Mouse (Mus musculus): ENCODE results near the gene Cacul1. TPM values are rescaled to one million over a fixed set of nuclear protein-coding genes. Genes with fewer than 3 reads are reported as not detected.

Gene Cacul1
- total RNA-seq, 2 experiments from 2014 or later, result 12.1 to 16.6 TPM

DNA sequence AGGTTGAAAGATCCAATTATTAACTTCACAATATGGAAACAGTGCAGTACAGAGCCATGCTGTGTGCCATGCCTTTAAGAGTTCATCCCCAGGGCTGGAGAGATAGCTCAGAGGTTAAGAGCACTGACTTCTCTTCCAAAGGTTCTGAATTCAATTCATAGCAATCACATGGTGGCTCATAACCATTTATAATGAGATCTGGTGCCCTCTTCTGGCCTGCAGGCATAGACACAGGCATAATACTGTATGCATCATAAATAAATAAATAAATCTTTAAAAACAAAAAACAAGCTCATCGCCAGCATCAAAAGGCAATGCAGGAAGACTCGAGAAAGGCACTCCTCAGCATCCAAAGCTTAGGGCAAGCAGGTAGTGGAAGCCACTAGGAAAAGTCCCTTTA, 37.5 kb downstream of the Cacul1 start:
- no peak for ATAC-seq (replicated peaks; ENCODE audit: low FRiP score, poor library complexity, severe bottlenecking)

DNA sequence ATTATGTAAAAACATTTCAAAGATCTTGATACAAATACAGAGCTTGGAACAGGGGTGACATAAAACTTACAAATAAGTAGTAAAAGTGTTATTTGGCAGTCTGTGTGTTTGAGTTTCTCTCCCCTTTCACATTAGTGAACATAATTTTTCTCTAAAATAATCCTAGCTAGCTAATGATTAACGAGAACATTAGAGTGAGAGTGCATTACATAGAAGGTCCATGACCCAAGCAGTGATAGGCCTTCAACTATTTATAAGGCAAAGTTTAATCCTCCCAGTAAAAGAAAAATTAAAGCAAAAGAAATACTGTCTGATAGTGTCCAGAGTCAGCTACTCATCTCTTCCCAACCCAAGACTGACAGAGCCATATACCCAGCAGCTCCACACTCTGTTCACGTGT, 48.9 kb downstream of the Cacul1 start:
- no peak for ATAC-seq (replicated peaks; ENCODE audit: low FRiP score, poor library complexity, severe bottlenecking)

DNA sequence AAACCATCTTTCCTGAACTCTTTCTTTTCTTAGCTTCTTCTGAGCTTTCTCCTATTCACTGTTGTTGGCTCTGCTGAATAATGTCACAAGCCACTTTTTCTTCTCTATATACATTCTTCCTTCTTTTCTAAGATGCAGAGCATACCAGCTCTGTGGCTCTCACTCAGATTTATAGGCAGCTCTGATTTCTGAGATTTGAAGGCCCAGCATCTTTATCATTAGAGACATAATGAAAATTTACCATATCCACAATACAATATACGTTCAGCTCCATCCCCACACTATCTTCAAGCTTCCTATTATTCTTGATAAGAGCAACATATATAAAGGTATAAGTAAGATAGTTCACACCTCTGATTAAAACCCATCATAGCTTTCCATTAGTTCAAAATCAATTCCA, 50.7 kb downstream of the Cacul1 start:
- ATAC-seq (replicated peaks; ENCODE audit: low FRiP score, poor library complexity, severe bottlenecking), result no peak

DNA sequence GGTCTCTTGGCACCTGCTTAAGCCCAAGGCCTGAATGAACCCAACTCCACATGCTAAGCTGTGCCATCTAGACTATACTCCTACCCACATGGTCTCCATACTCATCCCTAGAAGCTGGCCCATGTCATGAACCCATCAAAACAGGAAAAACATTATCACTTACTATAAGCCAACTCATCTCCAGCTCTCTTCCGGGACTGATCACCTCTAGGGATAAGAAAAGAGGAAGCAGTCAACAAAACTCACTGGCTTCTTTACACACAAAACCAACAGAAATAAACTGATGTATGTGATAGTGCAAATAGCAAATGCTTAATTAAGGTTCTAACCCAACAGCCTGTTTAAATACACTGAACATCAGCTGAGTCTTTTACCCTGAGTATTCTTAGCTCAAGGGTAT, 51.5 kb downstream of the Cacul1 start:
- ATAC-seq (replicated peaks; ENCODE audit: low FRiP score, poor library complexity, severe bottlenecking), result no peak

DNA sequence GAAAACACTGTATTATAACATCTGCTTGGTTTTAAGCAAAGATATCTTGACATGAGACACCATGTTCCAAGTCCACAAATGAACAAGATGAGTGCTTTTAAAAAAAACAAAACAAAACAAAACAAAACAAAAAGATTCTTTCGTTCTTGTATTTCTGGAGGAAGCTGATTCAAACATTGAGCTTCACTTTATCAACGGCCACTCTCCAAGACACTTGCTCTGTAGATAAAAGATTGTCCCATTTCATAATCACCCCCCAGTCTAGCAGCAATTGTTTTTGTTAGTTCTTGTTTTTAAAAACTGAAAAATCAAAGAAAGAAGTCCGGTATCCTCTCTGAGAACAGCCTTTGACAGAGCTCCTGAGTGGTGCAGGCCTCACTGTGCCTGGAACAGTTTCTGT, 52.2 kb downstream of the Cacul1 start:
- ATAC-seq (replicated peaks; ENCODE audit: low FRiP score, poor library complexity, severe bottlenecking), result no peak

DNA sequence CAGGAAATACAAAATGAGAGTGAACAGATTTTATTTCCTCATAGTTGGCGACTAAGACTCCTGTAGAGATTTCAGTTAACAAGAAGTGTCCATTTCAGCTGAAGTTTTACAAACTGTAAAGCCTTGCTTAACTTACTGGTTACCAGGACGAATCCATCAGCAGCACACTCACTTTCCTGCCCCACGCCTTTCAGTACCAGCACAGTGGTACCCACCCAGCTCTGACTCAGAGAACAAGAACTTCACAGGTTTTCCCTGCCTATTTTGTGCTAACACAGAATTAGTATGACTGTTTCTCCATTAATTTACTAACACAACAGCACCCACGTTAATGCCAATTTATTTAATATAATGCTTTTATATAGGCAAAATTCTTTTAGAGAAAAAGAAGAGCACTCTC, 53.9 kb downstream of the Cacul1 start:
- no peak for ATAC-seq (replicated peaks; ENCODE audit: low FRiP score, poor library complexity, severe bottlenecking)

DNA sequence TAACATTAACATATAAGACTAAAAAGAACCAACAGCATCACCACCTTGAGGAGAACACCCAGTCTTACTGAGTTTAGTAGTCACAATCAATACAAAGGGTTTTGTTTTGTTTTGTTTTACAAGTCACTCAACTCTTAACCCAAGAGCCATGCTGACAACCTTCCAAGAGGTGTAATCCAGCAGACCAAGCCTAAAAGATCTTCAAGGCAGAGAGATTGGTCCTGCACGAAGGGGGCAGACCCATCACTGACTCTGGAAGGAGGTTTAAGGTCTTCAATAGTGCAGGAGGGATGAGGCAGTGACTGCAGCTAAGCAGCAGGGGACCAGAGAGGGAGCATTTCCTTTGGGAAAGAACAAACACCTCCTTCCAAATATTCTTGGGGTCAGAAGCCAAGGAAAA, 55.7 kb downstream of the Cacul1 start:
- ATAC-seq (replicated peaks; ENCODE audit: low FRiP score, poor library complexity, severe bottlenecking), result no peak

DNA sequence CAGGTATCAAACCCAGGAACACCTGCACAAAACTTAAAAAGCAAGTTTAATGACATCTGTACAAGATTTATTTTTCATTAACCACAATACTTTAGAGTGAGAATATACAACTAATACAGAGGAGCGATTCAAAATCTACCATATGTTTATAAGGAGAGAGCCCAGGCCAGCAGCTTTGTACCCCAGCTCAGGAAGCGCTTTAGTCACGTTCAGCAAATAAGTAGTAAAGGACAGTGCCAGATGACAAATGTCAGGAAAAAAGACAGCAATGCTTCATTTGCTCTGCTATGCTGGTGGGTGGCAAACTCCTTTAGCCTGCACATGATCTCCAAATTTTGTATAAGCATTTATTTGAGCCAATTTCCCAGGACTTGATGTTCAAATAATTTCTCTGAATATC, 56.1 kb downstream of the Cacul1 start:
- no peak for ATAC-seq (replicated peaks; ENCODE audit: low FRiP score, poor library complexity, severe bottlenecking)

DNA sequence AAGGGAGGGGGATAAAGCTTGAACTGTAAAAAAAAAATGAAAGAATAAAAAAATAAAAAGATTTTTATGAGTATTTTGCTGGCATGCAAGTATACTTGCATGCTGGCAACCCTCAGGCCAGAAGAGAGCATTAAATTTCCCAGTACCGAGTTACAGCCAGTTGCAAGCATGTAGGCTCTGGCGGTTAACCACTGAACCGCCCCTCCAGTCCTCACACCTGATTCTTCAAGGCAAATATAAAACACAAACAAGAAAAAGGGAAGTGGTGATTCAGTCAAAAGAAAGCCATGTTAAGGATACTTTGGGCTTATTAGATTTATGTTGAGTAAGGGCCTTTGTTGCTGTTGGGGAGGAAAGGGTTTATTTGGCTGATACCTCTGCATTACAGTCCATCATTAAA, 60.7 kb downstream of the Cacul1 start:
- no peak for ATAC-seq (replicated peaks; ENCODE audit: low FRiP score, poor library complexity, severe bottlenecking)

DNA sequence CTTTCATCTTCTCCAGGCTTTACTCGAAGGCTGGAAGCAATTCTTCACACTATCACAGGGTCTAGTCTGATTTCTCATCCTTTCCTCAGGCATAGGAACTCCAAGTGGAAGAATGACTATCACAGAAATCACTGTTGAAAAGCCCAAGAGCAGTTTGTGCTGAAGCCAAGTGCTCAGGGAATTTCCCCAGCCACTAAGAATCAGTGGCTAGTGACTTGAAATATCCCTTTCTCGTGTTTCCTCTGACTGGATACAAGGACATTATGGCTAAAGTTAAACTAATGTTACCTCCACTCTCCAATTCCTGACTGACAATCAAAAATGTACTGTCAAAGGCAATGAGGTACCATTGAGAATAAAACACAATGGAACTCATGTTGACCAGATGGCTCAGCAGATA, 65.8 kb downstream of the Cacul1 start:
- ATAC-seq (replicated peaks; ENCODE audit: low FRiP score, poor library complexity, severe bottlenecking), result no peak

DNA sequence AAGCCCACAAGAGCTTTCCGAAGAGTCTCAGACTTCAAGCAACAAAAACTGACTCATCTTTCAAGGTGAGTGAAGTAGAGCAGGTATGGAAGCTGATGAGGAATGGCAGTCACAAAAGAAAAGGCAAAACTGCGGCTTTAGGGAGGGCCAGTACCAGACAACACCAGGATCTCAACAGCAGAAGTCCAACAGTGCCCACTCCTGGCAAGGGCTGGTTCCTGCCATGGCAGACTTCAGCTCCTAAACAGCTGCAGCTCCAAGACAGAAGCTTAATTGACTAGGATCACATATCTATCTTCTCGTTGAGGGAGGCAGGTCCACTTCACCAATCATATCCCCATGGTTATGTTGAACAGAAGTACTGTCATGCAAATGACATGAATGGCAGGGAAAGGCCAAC, 67.4 kb downstream of the Cacul1 start:
- no peak for ATAC-seq (replicated peaks; ENCODE audit: low FRiP score, poor library complexity, severe bottlenecking)

DNA sequence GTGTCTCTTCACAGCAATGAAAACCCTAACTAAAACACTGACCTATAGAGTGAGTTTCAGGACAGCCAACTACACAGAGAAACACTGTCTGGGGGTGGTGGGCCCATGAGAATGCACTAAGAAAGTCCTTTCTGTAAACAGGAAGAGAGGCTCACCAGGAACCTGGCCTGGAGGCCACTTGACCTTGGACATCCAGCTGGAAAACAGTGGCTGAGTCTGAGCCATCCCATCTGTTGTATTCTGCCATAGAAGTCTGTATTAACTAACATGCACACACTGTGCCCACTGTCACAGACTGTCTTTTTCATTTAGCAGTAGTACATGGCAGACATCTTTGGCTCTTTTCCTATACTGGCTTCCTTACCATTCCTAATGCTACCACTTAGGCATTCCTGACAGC, 80.6 kb downstream of the Cacul1 start:
- no peak for ATAC-seq (replicated peaks; ENCODE audit: low FRiP score, poor library complexity, severe bottlenecking)

DNA sequence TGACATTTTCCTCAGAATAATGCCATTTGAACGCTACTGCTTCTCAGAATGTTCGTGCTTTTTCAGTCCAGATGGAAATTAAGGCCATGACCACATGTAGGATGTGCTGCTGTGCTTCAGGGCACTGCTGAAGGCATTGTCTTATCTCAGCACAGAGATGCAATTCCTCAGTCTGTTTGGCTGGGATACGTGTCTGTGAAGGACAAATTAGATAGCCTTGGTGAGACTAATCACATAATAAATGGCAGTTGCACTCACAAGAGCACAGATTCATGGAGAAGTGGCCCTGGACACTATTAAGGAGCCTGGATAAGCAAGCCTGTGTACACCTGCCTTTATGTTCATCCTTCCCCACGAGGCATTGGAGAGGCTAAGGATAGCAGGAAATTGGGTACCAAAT, 83.7 kb downstream of the Cacul1 start:
- no peak for ATAC-seq (replicated peaks; ENCODE audit: low FRiP score, poor library complexity, severe bottlenecking)

DNA sequence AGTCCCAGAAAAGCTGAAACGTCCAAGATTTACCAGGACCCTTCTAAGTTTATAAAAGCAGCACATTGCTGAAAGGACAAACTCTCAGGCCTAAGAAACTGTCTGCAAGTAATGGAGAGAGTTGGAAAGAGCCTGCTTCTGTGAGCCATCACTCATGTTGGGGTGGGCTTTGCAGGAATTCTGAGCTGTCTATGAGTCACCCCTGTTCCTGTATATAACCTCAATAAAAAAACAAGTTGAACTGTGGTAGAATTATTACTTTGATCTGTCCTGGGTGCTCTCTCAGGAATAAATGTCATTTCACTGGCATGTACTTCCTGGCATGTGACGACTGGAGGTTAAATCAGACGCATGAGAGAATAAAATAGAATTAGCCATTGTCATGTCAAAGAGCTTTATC, 85.1 kb downstream of the Cacul1 start:
- no peak for ATAC-seq (replicated peaks; ENCODE audit: low FRiP score, poor library complexity, severe bottlenecking)

DNA sequence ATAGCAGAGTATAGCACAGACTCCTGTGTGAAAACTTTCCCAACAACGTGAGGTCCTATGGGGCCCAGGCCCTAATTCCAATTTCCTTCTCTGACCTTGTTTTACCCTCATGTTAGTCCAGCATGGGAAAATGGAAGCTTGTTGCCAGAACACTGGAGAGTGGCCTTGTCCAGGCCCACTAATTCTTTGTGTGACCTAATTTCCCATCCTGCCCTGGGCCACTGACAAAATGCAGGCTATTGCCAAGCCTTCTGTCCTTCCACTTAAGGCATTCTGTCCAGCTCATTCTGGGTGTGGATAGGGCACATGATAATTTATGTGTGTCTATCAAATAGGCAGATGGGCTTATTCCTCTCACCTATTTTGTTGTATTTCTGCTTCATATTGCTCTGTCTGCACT, 91.3 kb downstream of the Cacul1 start:
- no peak for ATAC-seq (replicated peaks; ENCODE audit: low FRiP score, poor library complexity, severe bottlenecking)

DNA sequence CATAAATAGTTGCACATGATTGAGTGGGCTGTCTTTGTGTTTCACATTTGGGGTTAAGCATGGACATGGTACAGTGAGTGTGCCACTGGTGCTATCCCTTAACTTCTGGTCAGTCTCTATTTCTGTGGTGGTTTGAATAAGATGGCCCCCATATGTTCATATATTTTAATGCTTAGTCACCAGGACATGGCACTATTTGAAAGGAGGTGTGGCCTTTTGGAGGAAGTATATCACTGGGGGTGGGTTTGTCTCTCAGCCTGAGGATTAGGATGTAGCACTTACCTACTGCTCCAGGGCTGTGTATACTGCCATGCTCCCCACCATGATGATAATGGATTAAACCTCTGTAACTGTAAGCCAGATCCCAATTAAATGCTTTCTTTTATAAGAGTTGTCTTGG, 95.6 kb downstream of the Cacul1 start:
- ATAC-seq (replicated peaks; ENCODE audit: low FRiP score, poor library complexity, severe bottlenecking), result no peak

DNA sequence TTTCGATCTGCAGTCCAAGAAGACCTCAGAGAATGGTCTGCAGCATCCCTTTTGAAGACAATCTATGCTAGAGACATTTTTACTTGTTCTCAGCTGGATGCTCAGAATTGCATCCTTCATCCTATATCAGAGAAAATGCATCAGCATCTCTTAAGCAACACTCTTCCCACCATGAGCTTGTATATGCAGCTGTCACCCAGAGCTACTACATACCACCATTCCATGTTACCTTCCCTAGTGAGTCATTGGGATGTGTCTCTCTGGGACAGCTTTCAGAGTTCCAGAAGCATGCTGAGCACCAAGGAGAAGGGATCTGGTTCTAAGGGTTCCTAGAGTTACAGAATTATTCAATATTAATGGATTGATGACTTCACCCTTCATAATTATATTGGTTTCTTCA, 102.0 kb downstream of the Cacul1 start:
- ATAC-seq (replicated peaks; ENCODE audit: low FRiP score, poor library complexity, severe bottlenecking), result no peak

DNA sequence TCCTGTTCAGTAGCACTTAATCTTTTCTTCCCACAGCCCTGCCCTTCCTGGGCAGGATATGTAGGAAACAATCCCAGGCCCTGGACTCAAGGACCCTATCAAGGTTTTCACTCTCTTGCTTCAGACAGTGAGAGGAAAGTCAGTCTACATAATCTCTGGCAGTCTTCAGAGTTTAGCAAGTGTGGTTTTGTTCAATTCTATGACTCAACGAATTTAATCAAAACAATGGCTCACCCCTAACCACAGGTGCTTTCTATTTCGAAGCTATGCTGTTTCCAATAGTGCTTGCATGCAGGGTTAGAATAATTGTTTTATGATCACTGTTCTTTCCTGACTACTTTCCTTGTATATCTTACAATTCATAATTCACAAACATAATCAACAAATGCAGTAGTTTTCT, 103.0 kb downstream of the Cacul1 start:
- no peak for ATAC-seq (replicated peaks; ENCODE audit: low FRiP score, poor library complexity, severe bottlenecking)

Other genes with a start within 250 kb of the Cacul1 start
- not detected in 2 replicates for gene Prlhr, start 112.7 kb downstream of the Cacul1 start, total RNA-seq (2015; ENCODE audit: low replicate concordance)
- gene Prlhr, start 112.7 kb downstream of the Cacul1 start, total RNA-seq (2017; ENCODE audit: low replicate concordance), result not detected in 2 replicates
- 0.58 and 1.7 TPM in 2 replicates for gene Nanos1, start 175.0 kb upstream of the Cacul1 start, total RNA-seq (2015; ENCODE audit: low replicate concordance)
- 1.6 and 2.9 TPM in 2 replicates for gene Nanos1, start 175.0 kb upstream of the Cacul1 start, total RNA-seq (2017; ENCODE audit: low replicate concordance)
- 63.8 and 94.0 TPM in 2 replicates for gene Eif3a, start 209.6 kb upstream of the Cacul1 start, total RNA-seq (2015; ENCODE audit: low replicate concordance)
- 68.9 and 152 TPM in 2 replicates for gene Eif3a, start 209.6 kb upstream of the Cacul1 start, total RNA-seq (2017; ENCODE audit: low replicate concordance)
- 11.7 and 15.5 TPM in 2 replicates for gene Fam45a, start 230.6 kb upstream of the Cacul1 start, total RNA-seq (2015; ENCODE audit: low replicate concordance)
- gene Fam45a, start 230.6 kb upstream of the Cacul1 start, total RNA-seq (2017; ENCODE audit: low replicate concordance), result 6.6 and 14.0 TPM in 2 replicates

Data from erythroblast, adult 5-6 weeks (primary cell).